Mouse (Mus musculus): ENCODE measurements around the gene Rusc1. TPM values are rescaled to one million over a fixed set of nuclear protein-coding genes. Genes with fewer than 3 reads are reported as not detected.
"Not testable (repeated sequence)": the region's sequence is repeated elsewhere in the genome, so short reads cannot be mapped to it uniquely, and the experiment has no call there.

The Rusc1 gene
- polyA plus RNA-seq, 1 experiment from 2014 or later: 19.4 TPM

DNA sequence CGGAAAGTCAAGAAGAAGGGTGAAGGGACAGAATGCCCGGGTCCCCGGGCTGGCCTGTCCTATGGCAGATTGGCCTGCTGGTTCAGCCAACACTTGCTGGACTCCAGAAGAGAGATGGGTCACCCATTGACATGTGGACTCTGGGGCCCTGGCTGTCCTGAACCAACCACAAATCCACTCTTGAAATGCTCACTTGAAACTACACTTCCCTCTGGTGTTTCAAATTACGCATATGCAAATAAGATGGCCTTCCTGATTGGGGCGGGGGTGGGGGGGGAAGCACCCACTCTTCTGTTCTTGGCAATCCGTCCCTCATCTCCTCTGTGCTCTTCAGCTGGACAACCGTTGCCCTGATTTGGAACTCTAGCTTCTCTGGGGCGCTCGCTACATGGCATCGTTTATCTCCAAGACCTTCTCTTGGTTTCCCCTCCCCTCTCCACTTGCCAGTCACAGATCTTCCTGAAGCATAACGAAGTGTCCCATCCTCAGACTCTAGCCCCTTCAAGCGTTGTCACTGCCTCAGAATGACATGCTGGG is 8.4 kb downstream of the Rusc1 start:
- no peak overlapping the region for H3K27ac ChIP-seq (replicated peaks)
- H3K9me3 ChIP-seq (ENCODE audit: control insufficient read depth, low read length): no peaks in the 10 kb centered on the region
- H3K27me3 ChIP-seq (ENCODE audit: control insufficient read depth, insufficient read depth, low read length): no peaks in the 10 kb centered on the region
- no peak for DNase-seq (ENCODE audit: low spot score)
- H3K4me2 ChIP-seq (replicated peaks; ENCODE audit: low read depth): no peak overlapping the region
- no peak overlapping the region for H3K9ac ChIP-seq (ENCODE audit: low read length)
- TF ChIP-seq CTCF (IDR thresholded peaks at IDR 0.05; ENCODE audit: low read depth) (no peak), EP300 (optimal IDR thresholded peaks at IDR 0.05) (no peak)
- 84% methylated on average over 12 of the region's 12 CpGs for whole genome bisulfite sequencing
- H3K4me1 ChIP-seq (replicated peaks; ENCODE audit: control insufficient read depth, insufficient read depth): peaks cover 6% of the 10 kb centered on the region; the same call in 1 of the 2 replicates
- no peaks in the 10 kb centered on the region; the same call in 1 of the 2 replicates for H3K36me3 ChIP-seq (ENCODE audit: control insufficient read depth, insufficient read depth, low read length)
- no peak overlapping the region for H3K4me3 ChIP-seq (ENCODE audit: low read depth, low read length)
- ATAC-seq (ENCODE audit: low FRiP score, low TSS enrichment): no peak

DNA sequence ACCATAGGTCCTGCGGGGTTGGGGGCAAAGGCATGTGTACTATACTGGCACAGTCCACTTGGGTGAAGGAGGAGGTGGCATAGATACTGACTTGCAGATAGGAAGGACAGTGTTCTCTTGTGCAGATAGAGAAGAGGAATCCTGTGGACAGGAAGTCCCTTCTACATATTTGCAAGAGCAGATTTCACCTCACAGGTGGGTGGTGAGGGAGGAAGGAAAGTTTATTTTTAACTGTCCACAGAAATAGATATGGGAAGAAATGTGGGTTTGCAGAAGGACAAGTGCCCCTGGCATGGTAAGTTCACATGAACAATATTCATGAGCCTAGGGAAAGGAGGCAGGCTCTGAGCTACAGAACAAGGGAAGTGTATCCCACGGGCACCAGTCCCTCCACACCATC is 9.0 kb downstream of the Rusc1 start:
- TF ChIP-seq EP300 (optimal IDR thresholded peaks at IDR 0.05): no peak
- Histone ChIP-seq H3K4me3 (ENCODE audit: low read depth, low read length) (no peak overlapping the region), H3K27me3 (ENCODE audit: control insufficient read depth, insufficient read depth, low read length) (no peaks in the 10 kb centered on the region), H3K4me1 (replicated peaks; ENCODE audit: control insufficient read depth, insufficient read depth) (peaks cover 6% of the 10 kb centered on the region; the same call in 1 of the 2 replicates), H3K36me3 (ENCODE audit: control insufficient read depth, insufficient read depth, low read length) (peaks cover 2% of the 10 kb centered on the region; the same call in 1 of the 2 replicates), H3K9ac (ENCODE audit: low read length) (no peak overlapping the region), H3K27ac (replicated peaks) (no peak overlapping the region), H3K4me2 (replicated peaks; ENCODE audit: low read depth) (no peak overlapping the region), H3K9me3 (ENCODE audit: control insufficient read depth, low read length) (no peaks in the 10 kb centered on the region)
- ATAC-seq (ENCODE audit: low FRiP score, low TSS enrichment): no peak
- 87% methylated on average over 2 of the region's 2 CpGs for WGBS
- DNase-seq (ENCODE audit: low spot score): no peak

DNA sequence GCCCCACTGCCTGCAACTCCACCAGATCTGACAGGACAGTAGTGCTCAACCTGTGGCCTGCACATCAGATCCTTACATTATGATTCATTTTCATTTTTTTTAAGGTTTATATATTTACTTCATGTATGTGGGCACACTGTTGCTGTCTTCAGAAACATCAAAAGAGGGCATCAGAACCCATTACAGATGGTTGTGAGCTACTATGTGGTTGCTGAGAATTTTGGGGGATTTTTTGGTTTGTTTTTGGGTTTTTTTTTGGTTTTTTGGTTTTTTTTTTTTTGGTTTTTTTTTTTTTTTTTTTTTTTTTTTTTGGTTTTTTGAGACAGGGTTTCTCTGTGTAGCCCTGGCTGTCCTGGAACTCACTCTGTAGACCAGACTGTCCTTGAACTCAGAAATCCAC is 10.8 kb downstream of the Rusc1 start:
- H3K9ac ChIP-seq (ENCODE audit: low read length); ATAC-seq (ENCODE audit: low FRiP score, low TSS enrichment); H3K4me1 ChIP-seq (replicated peaks; ENCODE audit: control insufficient read depth, insufficient read depth); H3K4me2 ChIP-seq (replicated peaks; ENCODE audit: low read depth); H3K27ac ChIP-seq (replicated peaks); H3K27me3 ChIP-seq (ENCODE audit: control insufficient read depth, insufficient read depth, low read length); H3K9me3 ChIP-seq (ENCODE audit: control insufficient read depth, low read length); H3K4me3 ChIP-seq (ENCODE audit: low read depth, low read length); DNase-seq (ENCODE audit: low spot score): not testable (repeated sequence)
- H3K36me3 ChIP-seq (ENCODE audit: control insufficient read depth, insufficient read depth, low read length): peaks cover 11% of the 10 kb centered on the region

DNA sequence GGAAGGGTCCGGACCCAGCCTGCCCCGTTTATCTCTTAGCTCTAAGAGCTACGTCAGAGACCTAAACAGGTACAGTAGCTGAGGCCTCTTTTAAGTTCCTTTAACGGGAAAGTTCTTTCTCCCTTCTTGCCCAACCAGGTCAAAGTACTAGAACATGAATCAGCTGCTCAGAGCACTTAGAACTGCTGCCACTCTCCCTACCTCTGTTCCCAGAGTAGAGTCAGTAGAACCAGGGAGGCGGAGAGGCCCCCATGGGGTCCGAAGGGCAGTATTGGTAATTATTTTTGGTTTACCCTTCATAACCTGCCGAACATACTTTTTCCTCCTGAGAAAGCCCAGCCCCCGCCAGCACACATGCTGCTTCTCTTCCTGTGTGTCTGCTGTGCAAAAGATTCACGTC is 15.7 kb downstream of the Rusc1 start:
- H3K9ac ChIP-seq (ENCODE audit: low read length): no peak overlapping the region
- 90% methylated on average over 9 of the region's 9 CpGs for WGBS
- no peak overlapping the region for H3K4me2 ChIP-seq (replicated peaks; ENCODE audit: low read depth)
- H3K4me1 ChIP-seq (replicated peaks; ENCODE audit: control insufficient read depth, insufficient read depth): no peaks in the 10 kb centered on the region
- no peak overlapping the region for H3K4me3 ChIP-seq (ENCODE audit: low read depth, low read length)
- ATAC-seq (ENCODE audit: low FRiP score, low TSS enrichment): no peak
- no peaks in the 10 kb centered on the region for H3K9me3 ChIP-seq (ENCODE audit: control insufficient read depth, low read length)
- no peaks in the 10 kb centered on the region for H3K27me3 ChIP-seq (ENCODE audit: control insufficient read depth, insufficient read depth, low read length)
- H3K27ac ChIP-seq (replicated peaks): no peak overlapping the region
- DNase-seq (ENCODE audit: low spot score): no peak
- TF ChIP-seq CTCF (IDR thresholded peaks at IDR 0.05; ENCODE audit: low read depth): no peak
- TF ChIP-seq EP300 (optimal IDR thresholded peaks at IDR 0.05): no peak
- peaks cover 46% of the 10 kb centered on the region for H3K36me3 ChIP-seq (ENCODE audit: control insufficient read depth, insufficient read depth, low read length)

DNA sequence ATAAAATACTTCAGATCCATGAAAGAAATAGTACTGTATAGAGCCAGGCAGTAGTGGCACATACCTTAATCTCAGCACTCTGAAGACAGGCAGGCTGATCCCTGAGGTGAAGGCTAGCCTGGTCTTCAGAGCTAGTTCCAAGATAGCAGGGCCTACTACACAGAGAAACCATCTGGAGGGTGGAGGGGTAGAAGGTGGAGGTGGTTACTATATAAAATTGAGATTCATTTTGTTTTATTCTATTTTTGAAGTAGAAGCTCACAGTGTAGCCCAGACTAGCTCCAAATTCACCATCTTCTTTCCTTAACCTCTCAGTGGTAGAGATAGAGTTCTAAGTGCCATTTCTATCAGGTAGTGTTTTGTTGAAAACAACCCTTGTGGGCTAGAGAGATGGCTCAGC is 25.8 kb downstream of the Rusc1 start:
- no peak overlapping the region for H3K4me3 ChIP-seq (ENCODE audit: low read depth, low read length)
- H3K4me1 ChIP-seq (replicated peaks; ENCODE audit: control insufficient read depth, insufficient read depth): no peaks in the 10 kb centered on the region
- no peak for DNase-seq (ENCODE audit: low spot score)
- TF ChIP-seq CTCF (IDR thresholded peaks at IDR 0.05; ENCODE audit: low read depth) (no peak), EP300 (optimal IDR thresholded peaks at IDR 0.05) (no peak)
- no peak for ATAC-seq (ENCODE audit: low FRiP score, low TSS enrichment)
- H3K27me3 ChIP-seq (ENCODE audit: control insufficient read depth, insufficient read depth, low read length): no peaks in the 10 kb centered on the region
- no peak overlapping the region for H3K27ac ChIP-seq (replicated peaks)
- H3K4me2 ChIP-seq (replicated peaks; ENCODE audit: low read depth): no peak overlapping the region
- no peak overlapping the region for H3K9ac ChIP-seq (ENCODE audit: low read length)
- peaks cover 41% of the 10 kb centered on the region for H3K36me3 ChIP-seq (ENCODE audit: control insufficient read depth, insufficient read depth, low read length)
- no peaks in the 10 kb centered on the region for H3K9me3 ChIP-seq (ENCODE audit: control insufficient read depth, low read length)

DNA sequence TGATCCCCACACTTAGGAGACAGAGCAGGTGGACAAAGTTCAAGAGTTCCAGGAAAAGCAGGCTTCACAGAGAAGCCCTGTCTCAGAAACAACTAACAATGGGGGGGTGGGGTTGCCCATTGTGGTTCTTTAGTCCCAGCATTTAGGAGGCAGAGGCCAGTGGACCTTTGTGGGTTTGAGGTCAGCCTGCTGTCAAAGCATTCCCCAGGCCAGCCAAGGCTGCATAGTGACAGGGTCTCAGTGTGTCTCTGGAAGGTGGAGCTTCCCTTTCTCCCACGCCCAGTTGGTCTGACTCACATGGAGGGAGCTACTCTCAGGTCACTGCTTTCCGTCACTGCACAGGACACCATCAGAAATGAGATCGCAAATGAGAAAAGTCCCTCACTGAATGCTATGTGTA is 31.4 kb downstream of the Rusc1 start:
- 75% methylated on average over 3 of the region's 3 CpGs for WGBS
- TF ChIP-seq CTCF (IDR thresholded peaks at IDR 0.05; ENCODE audit: low read depth) (no peak), EP300 (optimal IDR thresholded peaks at IDR 0.05) (no peak)
- Histone ChIP-seq H3K4me2 (replicated peaks; ENCODE audit: low read depth) (no peak overlapping the region), H3K9ac (ENCODE audit: low read length) (no peak overlapping the region), H3K4me3 (ENCODE audit: low read depth, low read length) (no peak overlapping the region), H3K4me1 (replicated peaks; ENCODE audit: control insufficient read depth, insufficient read depth) (no peaks in the 10 kb centered on the region), H3K27ac (replicated peaks) (no peak overlapping the region), H3K27me3 (ENCODE audit: control insufficient read depth, insufficient read depth, low read length) (no peaks in the 10 kb centered on the region), H3K9me3 (ENCODE audit: control insufficient read depth, low read length) (no peaks in the 10 kb centered on the region), H3K36me3 (ENCODE audit: control insufficient read depth, insufficient read depth, low read length) (peaks cover 41% of the 10 kb centered on the region)
- ATAC-seq (ENCODE audit: low FRiP score, low TSS enrichment) (no peak), DNase-seq (ENCODE audit: low spot score) (no peak)

Data from stomach, postnatal 0 days (tissue).